Mouse (Mus musculus) lung, postnatal 10 days (tissue): ENCODE measurements around the gene Gria1.

Source experiments
- DNase-seq: peaks from one replicate; pipeline ENCODE4 v3.0.0; 2021

The Gria1 gene

DNA sequence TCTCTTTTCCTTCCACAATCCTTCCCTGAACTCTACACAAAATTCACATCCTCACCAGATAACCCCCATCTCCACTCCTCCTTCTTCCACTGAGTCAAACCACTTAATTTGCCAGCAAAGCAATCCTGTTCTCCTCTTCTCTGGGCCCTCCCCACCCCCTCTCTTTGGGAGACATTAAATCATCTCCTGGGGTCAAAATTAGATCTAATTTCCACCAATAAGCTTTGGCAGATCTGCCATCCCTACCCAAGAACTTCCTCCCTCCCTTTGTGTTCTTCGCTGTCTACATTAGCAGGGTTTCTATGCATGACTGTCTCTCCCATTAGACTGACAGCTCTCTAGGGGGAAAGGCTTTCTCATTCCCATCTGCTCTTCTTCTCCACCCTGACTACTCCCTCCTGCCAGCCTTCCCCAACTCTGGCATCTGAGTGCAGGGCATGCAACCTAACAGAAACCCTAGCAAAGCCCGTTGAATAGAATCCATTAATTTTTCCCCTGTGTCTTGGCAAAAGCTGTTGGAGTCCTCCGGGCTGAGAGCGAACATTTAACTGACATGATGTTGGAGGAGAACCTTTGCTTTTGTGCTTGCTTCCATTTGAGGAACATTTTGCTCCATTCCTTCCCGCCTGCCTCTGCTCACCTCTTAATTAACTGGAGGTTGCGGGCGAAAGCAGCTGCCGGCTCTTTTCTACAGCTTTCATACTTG lies 59.2 kb downstream of the Gria1 start:
- no peak for DNase-seq

DNA sequence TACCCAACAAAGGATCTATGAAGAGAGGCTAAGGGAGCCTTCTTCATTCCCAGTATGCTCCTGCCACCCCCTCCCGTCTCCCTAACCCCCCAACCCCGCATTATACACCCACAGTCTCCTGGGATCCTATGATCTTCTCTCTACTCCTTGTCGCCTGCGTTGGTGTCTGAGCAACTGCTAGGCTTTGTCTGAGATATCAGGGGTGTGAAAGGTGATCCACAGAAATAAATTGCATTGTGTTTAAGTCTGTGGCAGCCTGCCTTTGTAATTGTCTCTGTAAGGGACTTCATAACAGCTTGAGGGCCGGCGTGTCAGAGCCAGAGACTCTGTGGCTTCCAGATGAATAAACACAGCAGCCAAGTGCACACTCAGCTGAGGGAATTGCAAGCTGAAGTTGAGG lies 61.0 kb downstream of the Gria1 start:
- DNase-seq = no peak

DNA sequence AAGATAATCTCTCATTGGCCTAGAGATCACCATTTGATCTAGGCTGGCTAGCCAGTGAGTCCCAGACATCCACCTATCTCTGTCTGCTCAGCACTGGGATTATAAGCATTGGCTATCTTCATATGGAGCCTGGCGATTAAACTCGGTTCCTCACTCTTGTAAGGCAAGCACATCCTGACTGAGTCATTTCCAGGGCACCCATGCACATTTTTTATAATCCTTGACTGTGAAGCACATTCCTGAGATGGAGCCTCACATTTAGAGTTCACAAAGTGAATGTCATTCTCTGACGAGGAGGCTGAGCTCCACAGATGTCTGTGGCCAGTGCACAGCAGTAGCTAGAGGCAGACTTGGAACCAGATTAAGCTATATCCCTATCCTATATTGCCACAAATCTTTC lies 68.2 kb downstream of the Gria1 start:
- DNase-seq = no peak

DNA sequence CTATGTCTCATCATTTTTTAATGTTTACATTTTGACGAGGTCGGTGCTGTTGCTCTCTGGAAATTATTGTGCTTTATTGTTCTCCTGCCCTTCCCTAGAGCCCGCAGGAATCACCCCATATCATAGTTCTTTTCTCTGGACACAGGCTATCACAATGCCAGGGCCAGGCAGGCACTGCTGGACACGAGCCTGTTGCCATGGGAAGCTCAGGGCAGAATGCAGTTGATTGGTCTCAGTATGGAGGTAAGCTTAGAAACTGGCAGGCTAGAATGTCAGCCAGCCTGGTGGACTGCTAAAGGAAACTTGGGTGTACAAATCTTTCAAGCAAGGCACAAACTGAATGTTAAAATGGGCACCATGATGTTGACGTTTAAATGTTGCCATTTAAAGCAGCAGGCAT lies 78.3 kb downstream of the Gria1 start:
- DNase-seq = no peak

DNA sequence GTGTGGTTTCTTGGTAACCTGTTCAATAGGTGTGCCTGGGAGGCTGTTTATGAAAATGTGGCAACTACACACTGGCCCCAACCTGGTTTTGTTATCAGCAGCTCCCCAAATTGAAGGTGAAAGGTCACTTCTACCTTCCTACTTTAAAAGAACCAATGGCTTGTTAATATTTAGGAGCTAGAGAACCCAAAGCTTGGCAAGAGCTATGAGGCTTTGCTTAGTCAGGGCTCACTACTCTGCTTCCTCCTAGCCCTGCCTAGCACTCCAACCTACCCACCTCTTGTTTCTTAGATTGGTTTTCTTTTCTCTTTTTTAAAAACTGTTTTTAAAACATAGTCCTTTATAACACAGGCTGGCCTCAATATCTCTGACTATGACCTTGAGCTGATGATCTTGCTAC lies 79.5 kb downstream of the Gria1 start:
- no peak for DNase-seq

DNA sequence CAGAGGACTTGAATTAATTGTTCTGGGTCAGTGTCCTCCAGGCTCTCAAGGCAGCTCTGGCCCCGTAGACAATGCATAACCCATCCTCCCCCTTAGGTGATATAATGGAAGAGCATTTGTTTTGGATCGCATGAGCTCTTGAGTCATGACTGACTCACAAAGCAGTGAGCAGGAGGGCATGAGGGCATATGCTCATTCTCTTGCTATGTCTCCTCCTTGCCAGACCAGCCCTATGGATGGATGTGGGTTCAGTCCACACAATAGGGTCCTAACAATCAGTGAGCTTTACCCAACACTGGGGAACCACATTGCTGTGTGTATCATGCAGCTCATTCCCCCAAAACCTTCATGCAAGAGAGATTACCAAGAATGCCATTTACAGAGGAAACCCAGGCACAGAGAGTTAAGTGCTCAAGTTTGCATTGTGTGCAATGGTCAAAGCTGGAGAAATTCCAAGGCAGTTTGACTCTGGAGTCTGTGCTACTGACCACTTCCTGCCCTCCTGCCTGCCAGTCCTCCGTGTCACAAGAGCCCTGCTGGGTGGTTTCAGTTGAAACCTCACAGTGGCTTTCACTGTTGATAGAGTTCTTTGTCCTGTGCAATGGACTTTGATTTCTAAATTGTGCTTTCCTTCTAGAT lies 80.2 kb downstream of the Gria1 start:
- DNase-seq = peak; percentile 2

DNA sequence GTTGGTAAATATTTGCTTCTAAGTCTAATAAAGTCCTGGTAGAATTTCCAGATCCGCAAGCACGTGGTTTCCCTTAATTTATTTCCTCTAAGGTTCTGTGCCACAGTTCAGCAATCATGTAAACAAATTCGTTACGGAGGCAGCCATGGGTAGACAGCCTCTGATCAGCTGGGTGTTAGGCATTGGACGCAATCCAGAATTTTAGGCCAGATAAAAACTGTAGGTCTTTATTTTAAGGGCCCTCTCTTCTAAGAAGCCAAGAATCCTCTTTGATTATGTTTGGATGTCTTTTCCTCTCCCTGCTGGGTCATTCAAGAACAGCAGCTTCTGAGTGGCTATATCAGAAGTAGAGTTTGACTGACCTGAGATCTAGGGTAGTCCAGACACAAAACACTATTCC lies 89.3 kb downstream of the Gria1 start:
- no peak for DNase-seq

DNA sequence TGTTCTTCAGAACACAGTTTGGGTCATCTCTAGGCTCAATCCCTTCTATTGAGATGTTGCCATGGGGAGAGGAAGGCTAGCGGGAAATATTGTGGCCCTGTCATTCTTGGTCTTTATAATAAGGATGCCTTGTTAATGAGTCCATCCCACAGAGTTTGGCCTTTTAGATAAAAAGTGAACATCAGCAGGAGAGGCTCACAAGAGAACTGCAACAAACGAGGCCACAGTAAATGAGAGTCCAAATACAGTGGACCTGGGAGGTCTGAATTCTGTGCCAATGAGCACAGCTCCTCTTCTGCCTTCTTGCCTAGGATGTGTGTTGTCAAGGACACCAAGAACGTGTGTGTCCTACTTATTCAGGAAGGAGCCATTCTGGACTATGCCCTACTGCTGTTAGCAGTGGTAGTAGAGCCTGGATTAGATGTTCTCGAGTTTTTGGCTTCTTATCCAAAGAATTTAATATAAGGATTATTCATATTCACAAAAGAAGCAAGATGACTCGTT lies 92.6 kb downstream of the Gria1 start:
- no peak for DNase-seq

DNA sequence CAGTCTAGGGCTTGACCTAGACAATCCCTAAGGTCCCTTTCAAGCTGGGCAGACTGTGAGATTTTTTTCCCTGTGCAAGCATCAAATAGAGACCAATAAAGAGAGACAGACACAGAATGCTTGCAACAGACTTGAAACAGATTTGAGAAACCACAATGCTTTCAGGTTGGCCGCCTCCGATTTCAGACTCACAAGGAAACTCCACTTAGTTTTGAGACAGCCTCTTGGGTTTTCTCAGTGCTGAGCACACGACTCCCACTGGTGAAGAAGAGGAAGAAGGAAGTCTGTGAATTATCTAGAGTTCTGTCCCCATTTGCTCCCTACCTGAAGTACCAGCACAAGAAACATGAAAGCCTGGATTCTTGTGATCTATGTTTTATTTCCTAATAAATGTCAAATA lies 94.5 kb downstream of the Gria1 start:
- no peak for DNase-seq

DNA sequence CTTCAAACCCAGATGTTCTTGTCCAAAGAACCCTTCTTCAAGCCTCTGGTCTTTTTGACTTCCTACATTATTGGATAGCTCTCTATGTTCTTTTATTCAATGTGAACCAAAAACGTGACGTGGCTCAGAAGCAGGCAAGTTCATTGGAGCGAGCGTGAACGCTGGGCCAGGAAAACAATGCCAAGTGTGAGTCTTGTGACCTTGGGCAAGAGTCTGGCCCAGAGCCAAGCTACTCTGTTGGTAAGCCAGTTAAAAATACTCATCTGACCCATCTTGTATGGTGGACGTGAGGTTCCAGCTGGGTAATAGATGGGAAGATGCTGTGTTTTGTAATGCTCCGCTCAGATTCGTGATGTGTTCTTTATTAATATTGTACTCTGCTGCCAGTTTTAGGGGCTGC lies 101.2 kb downstream of the Gria1 start:
- DNase-seq = peak; percentile 2

DNA sequence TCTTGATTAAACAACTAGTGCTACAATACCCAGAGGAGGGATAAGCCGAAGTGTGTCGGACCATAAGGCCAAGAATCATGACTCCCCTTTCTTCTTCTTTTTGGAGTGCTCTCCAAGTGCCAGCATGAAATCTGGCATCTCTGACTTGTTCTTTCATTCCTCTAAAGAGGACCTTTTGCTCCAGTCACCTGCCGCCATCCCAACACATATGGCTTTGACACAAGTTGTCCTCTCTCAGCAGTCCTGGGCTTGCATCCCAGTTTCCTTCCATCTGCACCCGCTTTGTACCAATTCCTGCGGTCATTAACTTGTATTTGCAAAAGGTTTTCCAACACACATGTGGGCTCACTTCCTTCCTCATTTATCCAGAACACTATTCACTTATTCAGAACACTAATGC lies 103.2 kb downstream of the Gria1 start:
- DNase-seq = no peak

DNA sequence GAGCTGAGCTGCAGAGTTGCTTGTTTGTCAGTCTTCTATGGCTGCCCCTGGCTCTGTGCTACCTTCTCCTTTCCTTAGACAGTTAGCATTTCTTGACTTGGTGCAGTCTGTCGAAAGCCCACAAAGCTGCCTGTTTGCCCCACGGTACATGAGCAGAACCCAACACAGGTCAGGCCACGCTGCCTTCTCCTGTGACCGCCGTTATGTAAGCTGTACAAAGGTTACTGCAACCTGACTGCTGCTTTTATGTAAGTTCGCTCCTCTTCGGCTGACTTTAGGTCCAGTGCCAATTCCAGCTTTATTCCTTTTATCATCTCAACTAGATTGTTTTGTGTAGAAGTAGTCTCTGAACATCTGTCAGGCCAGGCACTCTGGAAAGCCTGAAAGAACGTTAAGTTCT lies 115.9 kb downstream of the Gria1 start:
- DNase-seq = no peak

DNA sequence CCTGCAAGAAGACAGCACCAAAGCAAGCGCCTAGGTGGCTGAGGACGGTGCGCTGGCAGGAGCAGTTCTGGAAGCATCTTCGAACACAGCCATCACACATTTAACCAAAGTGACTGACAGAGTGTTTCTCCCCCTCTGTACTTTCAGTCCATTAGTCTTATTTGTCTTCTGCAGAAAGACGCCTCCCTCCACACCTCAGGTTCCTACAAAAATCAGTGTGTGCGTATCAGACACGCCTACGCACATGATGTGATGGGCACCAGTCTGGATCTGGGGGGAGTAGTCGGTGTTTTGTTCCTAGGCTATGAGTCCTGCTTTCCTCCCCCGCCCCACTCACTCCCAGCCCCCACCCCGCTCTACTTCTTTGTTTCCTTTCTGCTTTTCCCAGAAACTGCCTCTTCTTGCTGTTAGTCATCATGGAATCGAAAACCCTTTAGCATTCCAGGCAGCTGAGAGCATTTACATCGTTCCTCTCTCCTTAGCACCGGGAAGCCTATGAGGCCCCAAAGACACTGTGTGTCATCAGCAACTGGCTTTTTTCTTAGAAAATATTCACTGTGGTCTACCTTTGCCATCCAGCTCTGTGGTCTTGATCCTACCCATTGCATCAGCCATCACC lies 129.1 kb downstream of the Gria1 start:
- DNase-seq = no peak

DNA sequence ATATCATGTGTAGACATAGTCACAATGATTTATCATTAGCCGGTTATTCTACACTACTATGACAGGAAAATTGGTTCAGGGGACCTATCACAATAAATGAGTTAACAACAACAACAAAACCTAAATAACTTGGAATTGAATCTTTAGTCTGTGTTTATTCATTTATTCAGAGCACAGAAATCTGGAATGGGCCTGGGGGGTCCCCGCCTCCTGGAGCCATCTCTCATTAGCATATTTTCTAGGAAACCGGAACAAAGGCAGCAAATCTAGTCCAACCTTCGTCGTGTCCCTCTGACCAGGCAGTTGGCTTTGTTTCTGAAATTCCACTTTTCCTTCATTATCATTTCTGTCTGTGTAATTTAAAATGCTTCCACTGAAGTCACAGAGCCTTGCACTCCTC lies 132.5 kb downstream of the Gria1 start:
- DNase-seq = no peak

DNA sequence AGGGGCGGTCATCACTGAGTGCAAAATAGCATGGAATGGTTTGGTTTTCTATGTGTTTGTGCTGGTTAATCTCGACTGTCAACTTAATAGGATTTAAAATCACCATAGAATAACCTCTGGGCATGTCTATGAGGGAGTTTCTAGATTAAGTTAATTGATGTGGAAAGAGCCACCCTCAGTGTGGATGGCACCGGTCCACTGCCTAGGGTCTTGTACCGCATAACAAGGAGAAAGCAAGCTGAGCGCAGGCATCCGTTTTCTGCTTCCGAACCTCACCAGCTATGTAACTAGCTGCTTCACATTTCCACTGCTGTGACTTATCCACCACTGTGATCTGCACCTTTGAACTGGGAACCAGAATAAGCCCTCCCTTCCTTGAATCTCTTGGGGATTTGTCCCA lies 134.0 kb downstream of the Gria1 start:
- DNase-seq = no peak

DNA sequence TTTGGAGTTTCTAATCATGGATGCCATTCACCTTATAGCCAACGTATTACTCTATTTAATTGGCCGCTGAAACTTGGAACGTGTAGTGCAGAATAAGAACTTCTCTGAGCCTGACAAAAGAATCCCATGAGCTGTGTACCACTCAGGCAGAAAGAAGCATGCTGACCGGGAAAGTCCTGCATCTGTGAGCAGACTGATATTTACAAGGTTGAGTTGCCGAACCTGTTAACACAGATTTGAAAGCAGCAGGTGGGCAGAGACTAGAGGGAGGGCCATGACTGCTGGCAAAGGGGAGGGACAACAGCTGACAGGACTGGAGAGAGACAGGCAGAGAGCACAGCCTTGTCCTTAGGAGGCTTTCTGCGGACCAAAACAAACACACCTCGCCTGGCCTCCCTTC lies 134.5 kb downstream of the Gria1 start:
- no peak for DNase-seq

DNA sequence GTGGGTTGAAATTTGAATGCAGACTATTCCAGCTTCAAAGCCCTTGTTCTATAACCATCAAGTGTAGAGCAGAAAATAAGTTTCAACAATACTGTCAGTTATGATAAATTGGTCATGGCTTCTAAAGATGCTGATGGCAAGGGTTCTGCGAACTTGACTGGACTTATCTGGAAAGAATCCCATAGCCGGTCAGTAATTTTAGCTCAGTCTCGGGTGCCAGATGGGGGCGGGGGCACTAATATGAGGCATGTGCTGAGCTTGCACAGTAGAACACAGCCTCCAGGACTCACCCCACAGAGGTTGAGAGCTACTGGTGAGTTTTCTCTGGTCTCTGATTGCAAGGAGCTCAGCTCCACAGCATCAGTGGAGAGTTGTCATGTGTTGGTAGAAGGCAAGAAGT lies 140.5 kb downstream of the Gria1 start:
- peak; percentile 25 for DNase-seq

DNA sequence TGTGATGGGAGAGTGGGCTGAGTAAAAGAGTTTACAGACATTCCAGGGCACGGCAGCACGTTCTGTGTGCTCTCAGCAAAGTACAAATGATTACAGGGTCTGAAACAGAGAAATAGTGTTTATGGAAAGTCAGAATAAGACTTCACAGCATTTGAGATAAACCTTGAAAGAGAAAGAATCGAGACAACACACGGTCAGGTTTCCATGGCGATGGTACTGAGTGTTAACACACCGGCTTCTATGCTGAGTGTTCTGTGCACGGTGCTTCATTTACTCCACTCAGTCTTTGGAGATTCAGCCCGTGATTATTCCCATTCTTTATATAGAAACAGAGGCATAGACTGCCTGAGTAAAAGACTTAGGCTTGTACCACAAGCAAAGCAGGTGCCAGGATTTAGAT lies 143.8 kb downstream of the Gria1 start:
- DNase-seq = no peak

DNA sequence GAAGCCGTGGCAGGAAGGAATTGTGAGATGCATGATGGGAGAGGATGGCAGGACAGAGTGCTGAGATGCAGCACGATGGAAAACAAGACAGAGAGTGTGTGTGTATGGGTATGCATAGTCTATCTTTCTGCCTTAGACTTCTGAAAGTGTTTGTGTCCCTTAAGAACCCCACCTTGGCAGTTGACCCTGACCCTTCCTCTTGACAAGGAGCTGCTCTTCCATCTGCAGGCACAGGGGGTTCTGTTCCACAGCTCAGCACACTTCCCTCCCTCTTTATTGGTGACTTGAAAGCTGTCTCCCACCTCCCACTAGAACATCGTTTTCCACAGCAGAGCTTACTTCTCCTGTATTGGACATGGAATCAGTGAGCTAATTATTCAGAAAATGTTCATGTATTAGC lies 148.2 kb downstream of the Gria1 start:
- DNase-seq = no peak

DNA sequence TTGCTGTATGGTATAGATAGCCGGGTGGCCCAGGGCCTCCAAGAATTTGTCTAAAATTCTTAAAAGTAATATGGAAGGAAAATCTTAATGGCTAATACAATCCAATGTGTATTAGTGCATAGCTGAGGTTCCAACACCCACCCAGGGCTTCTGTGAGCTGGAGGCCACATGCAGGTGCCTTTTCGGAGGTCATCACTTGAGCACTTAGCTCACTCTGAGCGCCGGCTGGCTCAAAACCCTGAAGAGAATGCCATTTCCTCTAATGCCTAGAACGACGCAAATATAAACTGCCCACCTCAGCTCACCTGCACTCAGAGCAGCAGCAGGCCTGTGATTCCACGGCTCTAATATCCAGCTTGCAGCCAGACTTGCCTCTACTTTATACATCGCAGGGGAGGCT lies 148.9 kb downstream of the Gria1 start:
- DNase-seq = no peak

DNA sequence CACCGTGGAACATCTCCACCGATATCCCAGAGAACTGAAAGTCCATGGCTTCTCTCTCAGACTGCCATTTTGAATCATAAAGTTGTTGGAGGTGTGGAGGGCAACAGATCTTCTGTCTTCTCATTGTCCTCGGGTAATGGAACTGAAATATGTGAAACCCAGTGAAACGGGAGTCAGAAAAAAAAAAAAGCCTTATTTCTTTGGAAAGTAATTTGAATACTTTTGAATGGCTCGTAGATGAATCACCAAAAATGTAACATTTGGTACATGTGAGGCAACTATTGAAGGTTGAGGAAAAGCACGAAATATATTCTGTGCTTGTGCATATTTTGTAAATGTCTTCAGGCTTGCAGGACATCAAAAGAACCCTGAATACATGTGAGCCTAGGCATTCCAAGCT lies 151.7 kb downstream of the Gria1 start:
- DNase-seq = no peak

DNA sequence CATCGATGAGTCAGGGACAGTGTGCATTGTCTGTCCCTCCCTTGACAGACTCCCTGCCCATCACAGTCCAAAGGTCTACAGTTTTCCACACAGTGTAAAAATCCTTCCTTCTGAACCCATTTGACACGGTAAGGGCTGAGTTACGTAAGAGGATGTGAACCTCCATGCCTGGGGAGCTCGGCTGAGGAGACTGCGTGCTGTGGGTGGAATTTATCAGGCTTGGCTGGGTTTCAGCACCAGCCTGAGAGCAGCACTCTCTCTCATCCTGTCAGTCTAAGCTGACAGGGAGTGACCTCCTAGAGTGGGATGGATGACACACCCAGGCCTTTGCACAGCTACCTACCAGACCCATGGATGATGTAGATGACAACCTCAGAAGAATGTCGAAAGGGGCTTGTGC lies 158.9 kb downstream of the Gria1 start:
- DNase-seq = no peak

DNA sequence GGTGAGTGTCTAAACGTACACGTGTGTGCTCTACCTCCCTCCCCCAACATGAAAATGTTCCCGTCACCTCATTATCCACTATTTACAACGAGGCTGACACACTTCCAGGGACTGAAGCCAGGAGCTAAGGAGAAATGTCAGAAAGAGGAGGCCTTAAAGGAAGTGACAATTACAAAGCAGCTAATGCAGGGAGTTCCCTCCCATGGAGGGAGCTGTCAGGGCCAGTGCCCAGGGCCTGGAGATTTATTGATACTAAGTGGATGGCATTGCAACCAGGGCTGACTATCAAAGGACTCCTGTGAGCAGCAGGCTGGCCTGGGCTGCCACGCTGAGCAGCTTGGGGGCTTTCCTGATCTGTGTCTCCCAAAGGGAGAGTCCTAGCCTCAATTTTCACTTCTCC lies 163.0 kb downstream of the Gria1 start:
- DNase-seq = no peak

DNA sequence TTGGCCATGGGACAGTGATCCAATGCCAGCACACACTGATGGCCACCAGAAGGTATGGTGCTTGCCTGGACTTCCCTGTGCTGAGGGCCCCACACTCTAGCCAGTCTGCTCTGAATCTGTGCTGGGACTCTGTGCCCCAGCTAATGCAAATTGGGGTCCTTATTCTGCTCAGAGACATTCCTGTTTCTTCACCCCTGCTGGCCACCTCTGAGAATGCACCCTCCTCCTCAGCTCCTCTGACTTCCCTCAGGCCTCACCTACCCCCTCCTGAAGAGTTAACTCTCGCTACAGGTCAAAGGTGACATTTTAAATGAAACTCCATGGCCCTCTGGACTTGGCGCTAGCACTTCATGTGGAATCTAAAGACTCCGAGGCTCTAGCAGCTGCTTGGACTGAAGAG lies 165.4 kb downstream of the Gria1 start:
- peak; percentile 9 for DNase-seq

DNA sequence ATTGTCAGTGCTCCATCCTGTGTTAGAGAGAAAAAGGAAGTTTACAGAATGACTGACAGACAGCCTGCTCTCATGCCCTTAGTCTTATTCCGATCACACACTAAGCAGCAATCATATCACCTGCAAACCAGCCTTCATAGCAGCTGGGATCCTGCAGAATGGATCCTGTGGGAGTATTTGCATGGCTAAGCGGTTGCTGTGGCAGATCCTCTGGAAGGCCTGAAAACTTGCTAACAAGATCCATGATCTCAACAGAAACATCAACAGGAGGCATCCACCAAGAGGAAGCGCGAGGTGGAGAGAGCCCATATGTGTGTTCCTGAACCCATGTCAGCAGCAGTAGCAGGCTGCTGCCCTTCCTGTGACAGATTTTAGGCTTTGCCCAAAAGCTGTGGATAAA lies 173.0 kb downstream of the Gria1 start:
- DNase-seq = no peak
